Mouse (Mus musculus) small intestine, adult 2 months (tissue): ENCODE measurements around the gene Fuca1. TPM values are rescaled to one million over a fixed set of nuclear protein-coding genes. Genes with fewer than 3 reads are reported as not detected.
"Not testable (repeated sequence)": the region's sequence is repeated elsewhere in the genome, so short reads cannot be mapped to it uniquely, and the experiment has no call there.

Experiments used
- H3K27ac ChIP-seq: fragments of 200-500 bp; 2 replicates; pipeline ENCODE4 v1.5.1; 2012; ENCODE audit warnings: low read depth, low read length, control low read depth, inconsistent platforms; ENCODE audit not compliant: insufficient read depth
- H3K27me3 ChIP-seq: fragments of 200-500 bp; 2 replicates; pipeline ENCODE4 v1.6.1; 2012; ENCODE audit warnings: mild to moderate bottlenecking, moderate library complexity, low read length, inconsistent platforms; ENCODE audit not compliant: control insufficient read depth, insufficient read depth
- H3K36me3 ChIP-seq: fragments of 200-500 bp; 2 replicates; pipeline ENCODE4 v1.6.1; 2012; ENCODE audit warnings: mild to moderate bottlenecking, low read length, control low read depth, inconsistent platforms; ENCODE audit not compliant: control insufficient read depth, insufficient read depth
- H3K4me1 ChIP-seq: fragments of 200-500 bp; 2 replicates; pipeline ENCODE4 v1.6.1; 2012; ENCODE audit warnings: low read length, inconsistent platforms, mixed read lengths; ENCODE audit not compliant: control insufficient read depth, insufficient read depth, insufficient read length
- H3K4me3 ChIP-seq: fragments of 200-500 bp; 2 replicates; pipeline ENCODE4 v1.5.1; 2012; ENCODE audit warnings: low read depth, mild to moderate bottlenecking, control low read depth, inconsistent platforms, low read length, moderate library complexity
- CTCF ChIP-seq: fragments of 200-500 bp; IDR thresholded peaks from 2 replicates; pipeline ENCODE4 v1.5.1; 2012; ENCODE audit warnings: low read depth, mild to moderate bottlenecking, control low read depth, inconsistent platforms, low read length, moderate library complexity, mixed read lengths; ENCODE audit not compliant: insufficient replicate concordance, insufficient read length; ENCODE audit errors: extremely low read depth
- POLR2A ChIP-seq: fragments of 200-500 bp; IDR thresholded peaks from 2 replicates; pipeline ENCODE4 v1.6.1; 2012; ENCODE audit warnings: low read depth, mild to moderate bottlenecking, control low read depth, inconsistent platforms, low read length, moderate library complexity
- WGBS: fragments of 180-500 bp; shearing (Covaris S2); methylation state at CpG from one replicate; pipeline ENCODE4 v1.1.7; 2018; 5-methylcytosine and 5-hydroxymethylcytosine counted together
- polyA plus RNA-seq: library from polyadenylated mRNA; depleted of rRNA; stranded (reverse); fragments of >200 nt; gene quantifications from 2 replicates; pipeline ENCODE4 v1.2.3, GENCODE M21; 2012

Gene Fuca1
- polyA plus RNA-seq, 1 experiment: 108 TPM

DNA sequence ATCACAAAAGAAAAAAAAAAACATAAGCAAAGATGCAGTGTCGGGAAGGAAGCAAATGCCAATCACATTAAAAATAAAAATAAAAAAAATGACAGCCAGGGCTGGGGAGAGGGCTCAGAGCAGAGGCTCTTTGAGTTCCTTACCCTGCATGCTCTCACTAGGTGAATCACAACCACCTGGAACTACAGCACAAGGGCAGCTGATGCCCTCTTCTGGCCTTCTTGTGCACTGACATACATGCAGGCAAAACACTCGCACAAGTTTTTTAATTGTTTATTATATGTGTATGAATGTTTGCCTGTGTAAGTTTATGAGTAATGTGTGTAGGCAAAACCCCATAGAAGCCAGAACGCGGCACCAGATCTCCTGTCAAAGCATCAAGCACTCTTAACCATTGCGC lies 11.3 kb downstream of the Fuca1 start:
- Histone ChIP-seq H3K36me3 (peaks cover 66% of the 10 kb centered on the region), H3K27ac (no peak overlapping the region), H3K27me3 (no peaks in the 10 kb centered on the region), H3K4me3 (no peak overlapping the region), H3K4me1 (peaks cover 2% of the 10 kb centered on the region; the same call in 1 of the 2 replicates)
- no peak for TF ChIP-seq POLR2A
- TF ChIP-seq CTCF: peak; percentile 55; the same call in 1 of the 2 replicates
- WGBS: 71% methylated on average over 5 of the region's 5 CpGs

DNA sequence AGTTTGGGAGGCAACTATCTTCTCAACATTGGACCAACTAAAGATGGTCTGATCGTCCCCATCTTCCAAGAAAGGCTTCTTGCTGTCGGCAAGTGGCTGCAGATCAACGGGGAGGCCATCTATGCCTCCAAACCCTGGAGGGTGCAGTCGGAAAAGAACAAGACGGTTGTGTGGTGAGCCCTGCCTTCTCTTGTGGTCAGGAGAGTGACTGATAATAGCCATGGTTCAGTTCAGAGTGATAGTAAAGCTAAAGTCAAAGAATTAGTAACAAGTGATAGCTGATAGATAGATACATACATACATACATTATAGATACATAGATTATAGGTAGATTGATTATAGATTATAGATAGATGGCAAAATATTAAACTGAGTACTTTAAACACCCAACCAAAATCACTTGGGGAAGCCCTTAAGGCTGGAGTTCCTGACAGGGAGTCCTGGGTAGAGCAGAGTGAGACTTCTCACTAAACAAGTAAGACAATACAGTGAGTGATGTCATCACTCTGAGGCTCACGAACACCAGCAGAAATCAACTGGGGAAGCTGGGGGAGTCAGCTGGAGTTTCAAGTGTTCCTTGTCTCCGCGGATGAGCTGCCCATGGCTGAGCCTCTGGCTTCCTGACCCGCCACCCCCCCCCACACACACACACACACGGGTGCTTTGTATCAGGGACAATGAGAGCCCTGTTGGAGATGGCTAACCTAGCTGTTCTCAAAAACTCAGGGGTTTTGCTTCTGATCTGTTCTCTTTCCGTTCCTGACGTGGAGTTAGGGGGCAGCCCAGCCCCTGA lies 14.4 kb downstream of the Fuca1 start:
- Histone ChIP-seq H3K36me3 (peaks cover 82% of the 10 kb centered on the region), H3K27me3 (no peaks in the 10 kb centered on the region), H3K4me1 (no peaks in the 10 kb centered on the region), H3K27ac (no peak overlapping the region), H3K4me3 (no peak overlapping the region)
- WGBS: 80% methylated on average over 12 of the region's 12 CpGs
- no peak for TF ChIP-seq POLR2A
- no peak for TF ChIP-seq CTCF

DNA sequence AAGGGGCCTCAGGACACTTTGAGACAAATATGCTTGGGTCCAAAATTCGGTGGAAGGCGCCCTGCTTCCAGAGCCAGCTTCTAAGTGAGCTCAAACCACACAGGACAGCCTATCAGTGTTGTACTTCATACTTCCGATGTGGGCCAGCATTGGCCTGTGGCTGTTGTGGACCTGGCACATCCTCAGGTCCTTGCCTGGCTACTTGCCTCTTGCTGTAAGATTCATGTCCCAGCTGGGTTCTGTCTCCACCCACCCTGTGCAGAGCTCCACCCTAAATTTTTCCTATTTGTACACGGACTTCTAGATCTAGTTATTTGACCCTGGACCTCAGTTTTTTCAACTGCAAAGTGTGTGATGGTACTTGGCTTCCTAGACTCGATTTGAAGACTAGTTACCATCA lies 15.0 kb downstream of the Fuca1 start:
- H3K4me3 ChIP-seq: no peak overlapping the region
- 78% methylated on average over 5 of the region's 5 CpGs for WGBS
- peaks cover 81% of the 10 kb centered on the region for H3K36me3 ChIP-seq
- TF ChIP-seq CTCF (no peak), POLR2A (no peak)
- H3K27ac ChIP-seq: no peak overlapping the region
- no peaks in the 10 kb centered on the region for H3K27me3 ChIP-seq
- H3K4me1 ChIP-seq: no peaks in the 10 kb centered on the region

DNA sequence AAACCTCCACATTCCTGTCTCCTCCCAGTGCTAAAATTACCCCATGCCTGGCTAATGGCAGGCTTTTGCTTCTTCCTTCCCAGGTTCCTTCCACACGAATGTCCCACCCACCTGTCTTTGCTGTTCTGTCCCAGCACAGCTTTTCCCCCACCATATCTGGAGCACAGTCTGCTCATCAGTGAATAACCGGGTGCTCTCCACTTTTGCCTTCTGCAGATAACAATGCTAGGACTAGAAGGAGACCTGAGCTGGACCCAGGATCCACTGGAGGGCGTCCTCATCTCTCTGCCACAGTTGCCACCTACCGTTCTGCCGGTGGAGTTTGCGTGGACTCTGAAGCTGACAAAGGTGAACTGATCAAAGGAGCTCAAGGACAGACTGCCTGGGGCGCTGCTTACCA lies 18.3 kb downstream of the Fuca1 start:
- peaks cover 2% of the 10 kb centered on the region; the same call in 1 of the 2 replicates for H3K4me1 ChIP-seq
- TF ChIP-seq POLR2A (no peak), CTCF (no peak)
- H3K4me3 ChIP-seq: no peak overlapping the region
- H3K27ac ChIP-seq: no peak overlapping the region
- peaks cover 62% of the 10 kb centered on the region for H3K36me3 ChIP-seq
- 88% methylated on average over 7 of the region's 7 CpGs for whole genome bisulfite sequencing
- no peaks in the 10 kb centered on the region for H3K27me3 ChIP-seq

DNA sequence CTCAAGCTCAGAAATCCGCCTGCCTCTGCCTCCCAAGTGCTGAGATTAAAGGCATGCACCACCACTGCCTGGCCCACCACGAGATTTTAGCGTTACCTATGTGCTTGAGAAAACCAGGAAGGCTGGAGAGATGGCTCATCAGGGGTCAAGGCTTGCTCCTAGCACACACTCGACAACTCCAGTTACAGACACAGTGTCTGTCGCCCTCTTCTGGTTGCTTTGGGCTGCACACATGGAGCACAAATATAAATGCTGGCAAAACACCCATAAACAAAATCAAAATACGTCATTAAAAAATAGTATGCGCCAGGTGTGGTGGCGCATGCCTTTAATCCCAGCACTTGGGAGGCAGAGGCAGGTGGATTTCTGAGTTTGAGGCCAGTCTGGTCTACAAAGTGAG lies 20.5 kb downstream of the Fuca1 start:
- 91% methylated on average over 8 of the region's 8 CpGs for WGBS
- H3K4me1 ChIP-seq, H3K27me3 ChIP-seq, H3K27ac ChIP-seq, H3K4me3 ChIP-seq: not testable (repeated sequence)
- H3K36me3 ChIP-seq: peaks cover 42% of the 10 kb centered on the region
- peak; percentile 32; the same call in 1 of the 2 replicates for TF ChIP-seq CTCF

DNA sequence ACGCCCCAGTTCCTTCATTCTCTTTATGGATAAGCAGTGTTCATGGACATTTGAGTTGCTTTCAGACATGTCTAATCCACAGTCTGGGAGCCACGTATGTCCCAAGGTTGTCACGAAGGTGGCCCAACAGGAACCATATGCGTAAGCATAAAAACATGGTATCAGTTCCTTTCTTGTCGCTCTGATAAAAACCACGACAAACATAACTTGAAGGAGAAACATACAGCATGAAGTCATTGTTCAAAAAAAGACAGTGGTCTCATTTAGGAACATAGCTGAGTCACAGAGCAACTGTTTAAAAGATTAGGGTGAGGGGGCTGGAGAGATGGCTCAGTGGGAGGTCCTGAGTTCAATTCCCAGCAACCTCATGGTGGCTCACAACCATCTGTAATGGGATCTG lies 21.7 kb downstream of the Fuca1 start:
- Histone ChIP-seq H3K4me1 (peaks cover 6% of the 10 kb centered on the region; the same call in 1 of the 2 replicates), H3K36me3 (peaks cover 32% of the 10 kb centered on the region), H3K27ac (peak overlapping the region; percentile 23; the same call in 1 of the 2 replicates), H3K27me3 (no peaks in the 10 kb centered on the region), H3K4me3 (no peak overlapping the region)
- no peak for TF ChIP-seq POLR2A
- no peak for TF ChIP-seq CTCF
- WGBS: 63% methylated on average over 6 of the region's 6 CpGs

DNA sequence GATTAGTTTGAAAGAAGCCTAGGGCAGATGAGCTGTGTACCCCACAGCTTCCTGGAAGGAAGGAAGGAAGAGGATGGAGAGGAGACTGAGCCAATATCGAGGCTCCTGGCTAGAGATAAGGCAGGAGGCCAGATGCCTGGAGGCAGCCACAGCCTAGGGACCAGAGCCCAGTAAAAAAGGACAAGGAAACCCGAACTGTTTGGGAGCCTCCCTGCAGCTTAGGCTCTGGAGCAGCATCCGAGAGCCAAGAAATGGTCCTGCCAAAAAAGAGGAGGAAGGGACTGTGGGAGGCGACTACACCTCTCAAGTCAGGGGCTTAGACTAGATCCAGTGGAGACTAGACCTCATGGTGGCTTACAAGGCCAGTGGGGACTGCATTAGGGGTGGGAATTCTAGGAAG lies 22.9 kb downstream of the Fuca1 start:
- Histone ChIP-seq H3K4me3 (no peak overlapping the region), H3K27ac (no peak overlapping the region), H3K36me3 (peaks cover 26% of the 10 kb centered on the region), H3K27me3 (no peaks in the 10 kb centered on the region), H3K4me1 (peaks cover 11% of the 10 kb centered on the region; the same call in 1 of the 2 replicates)
- 58% methylated on average over 4 of the region's 4 CpGs for WGBS
- TF ChIP-seq CTCF (no peak), POLR2A (no peak)
